Mouse (Mus musculus): ENCODE measurements around the gene Naa30.

- TF ChIP-seq FOSL1 (IDR thresholded peaks at IDR 0.05; ENCODE audit: insufficient read depth, low read length, poor library complexity, severe bottlenecking) (no peak), CTCF (IDR thresholded peaks at IDR 0.05; ENCODE audit: control insufficient read depth, insufficient read depth, insufficient read length) (no peak), CEBPB (IDR thresholded peaks at IDR 0.05; ENCODE audit: low read depth) (no peak), USF1 (IDR thresholded peaks at IDR 0.05; ENCODE audit: low read depth) (no peak), MYOG (IDR thresholded peaks at IDR 0.05; ENCODE audit: control insufficient read depth, extremely low read depth, insufficient read length) (no peak)
These were observed 7.7 kb downstream of the Naa30 start for GRCm38 (mm10) chr14:49179736-49180135.

Data from C2C12 (cell line).